Mouse (Mus musculus) skeletal muscle tissue, postnatal 0 days (tissue): ENCODE measurements around the gene Icam1. TPM values are rescaled to one million over a fixed set of nuclear protein-coding genes. Genes with fewer than 3 reads are reported as not detected.

ENCODE experiments used
- microRNA counts: library from miRNA; unstranded; fragments of <30 nt; microRNA quantifications from one replicate; lab custom pipeline; 2015
- microRNA-seq, 2 experiments: library from miRNA; unstranded; fragments of <30 nt; microRNA quantifications; one replicate each; pipeline ENCODE4; 2016
- polyA plus RNA-seq: library from polyadenylated mRNA; unstranded; fragments of >200 nt; fragmentation: Nextera tagmentation; extraction: Ambion mirVana; gene quantifications from 2 replicates; pipeline ENCODE4 v1.2.1, GENCODE M21; 2015

Gene Icam1
- 5.1 and 7.8 TPM in 2 replicates for polyA plus RNA-seq

GRCm38 (mm10) chr9:21015571-21016130, at the start of gene Icam1:
TSS of gene Icam1 (plus strand) at chr9:21015985.

GRCm38 (mm10) chr9:20976216-20976960, 39.4 kb upstream of the Icam1 start, which contains the start of gene S1pr2:
TSS of gene S1pr2 (minus strand) at chr9:20976781.

GRCm38 (mm10) chr9:21002627-21003551, 12.9 kb upstream of the Icam1 start, which contains the start of gene Mrpl4:
TSS of gene Mrpl4 (plus strand) at chr9:21002738.

GRCm38 (mm10) chr9:21029291-21030054, 13.7 kb downstream of the Icam1 start, which contains the start of gene Icam4:
TSS of gene Icam4 (plus strand) at chr9:21029373.

GRCm38 (mm10) chr9:21031896-21032351, 16.1 kb downstream of the Icam1 start, which contains the start of gene Icam5:
TSS of gene Icam5 (plus strand) at chr9:21032073.

GRCm38 (mm10) chr9:21067006-21067684, 51.4 kb downstream of the Icam1 start, which contains the start of gene Zglp1:
TSS of gene Zglp1 (minus strand) at chr9:21067093.

GRCm38 (mm10) chr9:21073044-21073840, 57.5 kb downstream of the Icam1 start, which contains the start of the genes Gm49373 and Fdx1l:
TSS of gene Gm49373 (minus strand) at chr9:21073096.
TSS of gene Fdx1l (minus strand) at chr9:21073614.

MicroRNA genes within 50 kb of the gene (microRNA counts, 519-probe panel; counts per million panel counts)
- 296 counts per million, percentile 58 among the panel's probes with 10 or more counts for microRNA mmu-miR-1900 (lab: Ali Mortazavi, UCI)

Small RNAs within 50 kb of the gene (microRNA-seq; reads per million reads assigned to microRNA genes)
- 0 reads per million in 2 experiments for gene Mir1900
- gene Mir7082: 0.30 to 1.3 reads per million in 2 experiments

Other genes with a start within 250 kb of the Icam1 start
- 32.7 and 37.9 TPM in 2 replicates for gene Col5a3, start 200.9 kb upstream of the Icam1 start, polyA plus RNA-seq
- not detected in 2 replicates for gene Rdh8, start 197.5 kb upstream of the Icam1 start, polyA plus RNA-seq
- 5.3 and 6.4 TPM in 2 replicates for gene A230050P20Rik, start 147.3 kb upstream of the Icam1 start, polyA plus RNA-seq
- 4.1 and 4.4 TPM in 2 replicates for gene Angptl6, start 136.3 kb upstream of the Icam1 start, polyA plus RNA-seq
- 27.7 and 28.3 TPM in 2 replicates for gene Ppan, start 127.8 kb upstream of the Icam1 start, polyA plus RNA-seq
- 205 and 214 TPM in 2 replicates for gene Eif3g, start 117.4 kb upstream of the Icam1 start, polyA plus RNA-seq
- gene Dnmt1, start 56.1 kb upstream of the Icam1 start, polyA plus RNA-seq: 12.7 and 13.9 TPM in 2 replicates
- 14.7 and 17.5 TPM in 2 replicates for gene S1pr2, start 39.2 kb upstream of the Icam1 start, polyA plus RNA-seq
- 100 and 101 TPM in 2 replicates for gene Mrpl4, start 13.2 kb upstream of the Icam1 start, polyA plus RNA-seq
- 0.26 and 0.32 TPM in 2 replicates for gene Icam4, start 13.4 kb downstream of the Icam1 start, polyA plus RNA-seq
- gene Icam5, start 16.1 kb downstream of the Icam1 start, polyA plus RNA-seq: 0.06 and 0.10 TPM in 2 replicates
- gene Zglp1, start 51.1 kb downstream of the Icam1 start, polyA plus RNA-seq: 0.54 TPM in 1 of 2 replicates, not detected in the other
- gene Gm49373, start 57.1 kb downstream of the Icam1 start, polyA plus RNA-seq: 0.09 and 0.21 TPM in 2 replicates
- 46.8 and 48.7 TPM in 2 replicates for gene Fdx1l, start 57.6 kb downstream of the Icam1 start, polyA plus RNA-seq
- gene Gm38431, start 76.0 kb downstream of the Icam1 start, polyA plus RNA-seq: 0.76 and 0.97 TPM in 2 replicates
- gene Raver1, start 76.0 kb downstream of the Icam1 start, polyA plus RNA-seq: 13.1 and 16.3 TPM in 2 replicates
- 6.3 and 6.6 TPM in 2 replicates for gene Tyk2, start 115.3 kb downstream of the Icam1 start, polyA plus RNA-seq
- gene Cdc37, start 134.0 kb downstream of the Icam1 start, polyA plus RNA-seq: 145 and 165 TPM in 2 replicates
- 6.5 and 7.2 TPM in 2 replicates for gene Pde4a, start 149.7 kb downstream of the Icam1 start, polyA plus RNA-seq
- 53.3 and 55.3 TPM in 2 replicates for gene Keap1, start 223.4 kb downstream of the Icam1 start, polyA plus RNA-seq
- gene S1pr5, start 232.5 kb downstream of the Icam1 start, polyA plus RNA-seq: 0.09 and 0.57 TPM in 2 replicates
- 29.1 and 32.1 TPM in 2 replicates for gene Atg4d, start 249.3 kb downstream of the Icam1 start, polyA plus RNA-seq